Mouse (Mus musculus) limb, embryonic 10.5 days (tissue): Measurements from ENCODE around the gene Spg11. TPM values are rescaled to one million over a fixed set of nuclear protein-coding genes. Genes with fewer than 3 reads are reported as not detected.
"Not testable (repeated sequence)": the region's sequence is repeated elsewhere in the genome, so short reads cannot be mapped to it uniquely, and the experiment has no call there.

Experiments
- DNase-seq: peaks from one replicate; pipeline ENCODE4 v3.0.0-alpha.2; 2017; ENCODE audit warnings: low spot score
- H3K27ac ChIP-seq: fragments of 300-500 bp; sonication (generic); 2 replicates; pipeline ENCODE4 v1.5.1; 2016; ENCODE audit warnings: mild to moderate bottlenecking
- H3K27me3 ChIP-seq: fragments of 300-500 bp; sonication (generic); 2 replicates; pipeline ENCODE4 v1.6.1; 2016; ENCODE audit warnings: low read depth, mild to moderate bottlenecking; ENCODE audit not compliant: poor library complexity, severe bottlenecking
- H3K36me3 ChIP-seq: fragments of 300-500 bp; sonication (generic); 2 replicates; pipeline ENCODE4 v1.6.1; 2016; ENCODE audit warnings: mild to moderate bottlenecking, moderate library complexity
- H3K4me1 ChIP-seq: fragments of 300-500 bp; sonication (generic); 2 replicates; pipeline ENCODE4 v1.6.1; 2016
- H3K4me3 ChIP-seq: fragments of 300-500 bp; sonication (generic); 2 replicates; pipeline ENCODE4 v1.5.1; 2016; ENCODE audit warnings: mild to moderate bottlenecking, moderate library complexity
- H3K9me3 ChIP-seq: fragments of 300-500 bp; sonication (generic); replicated peaks from 2 replicates; pipeline ENCODE4 v1.6.1; 2016; ENCODE audit warnings: mild to moderate bottlenecking
- WGBS: fragments of 180-500 bp; shearing (Covaris S2); methylation state at CpG from one replicate; pipeline ENCODE4 v1.1.7; 2016; 5-methylcytosine and 5-hydroxymethylcytosine counted together
- polyA plus RNA-seq: library from polyadenylated mRNA; unstranded; fragments of >200 nt; fragmentation: Nextera tagmentation; extraction: Ambion mirVana; gene quantifications from 2 replicates; pipeline ENCODE4 v1.2.1, GENCODE M21; 2016

The Spg11 gene
- polyA plus RNA-seq, 1 experiment from 2014 or later = 12.1 TPM

GRCm38 (mm10) chr2:122137839-122138465 lies 19.8 kb upstream of the Spg11 start:
- Histone ChIP-seq H3K9me3 (no peaks in the 10 kb centered on the region), H3K4me3 (no peak overlapping the region), H3K4me1 (no peaks in the 10 kb centered on the region), H3K36me3 (no peaks in the 10 kb centered on the region), H3K27me3 (no peaks in the 10 kb centered on the region), H3K27ac (no peak overlapping the region)
- WGBS = 66% methylated on average over 5 of the region's 5 CpGs
- no peak for DNase-seq

- H3K4me3 ChIP-seq = no peak overlapping the region
- no peak for DNase-seq
- H3K9me3 ChIP-seq = no peaks in the 10 kb centered on the region
- H3K27me3 ChIP-seq = no peaks in the 10 kb centered on the region
- H3K4me1 ChIP-seq = no peaks in the 10 kb centered on the region
- H3K27ac ChIP-seq = no peak overlapping the region
- H3K36me3 ChIP-seq = no peaks in the 10 kb centered on the region
- WGBS = 81% methylated on average over 2 of the region's 2 CpGs
Observed at GRCm38 (mm10) chr2:122132618-122133017, 14.4 kb upstream of the Spg11 start.

GRCm38 (mm10) chr2:122132078-122132477 lies 13.9 kb upstream of the Spg11 start:
- 88% methylated on average over 2 of the region's 2 CpGs for WGBS
- H3K4me3 ChIP-seq = no peak overlapping the region

GRCm38 (mm10) chr2:122127635-122128034 lies 9.4 kb upstream of the Spg11 start:
- no peaks in the 10 kb centered on the region for H3K27me3 ChIP-seq
- no peaks in the 10 kb centered on the region for H3K36me3 ChIP-seq
- no peaks in the 10 kb centered on the region for H3K9me3 ChIP-seq
- no peak overlapping the region for H3K27ac ChIP-seq
- H3K4me1 ChIP-seq = no peaks in the 10 kb centered on the region
- DNase-seq = no peak
- no peak overlapping the region for H3K4me3 ChIP-seq
- WGBS = 94% methylated on average over 4 of the region's 4 CpGs

More at GRCm38 (mm10) chr2:122132078-122132477, 13.9 kb upstream of the Spg11 start:
- no peaks in the 10 kb centered on the region for H3K4me1 ChIP-seq
- no peaks in the 10 kb centered on the region for H3K36me3 ChIP-seq
- no peak overlapping the region for H3K27ac ChIP-seq
- H3K27me3 ChIP-seq = no peaks in the 10 kb centered on the region
- no peak for DNase-seq
- H3K9me3 ChIP-seq = no peaks in the 10 kb centered on the region

GRCm38 (mm10) chr2:122126765-122127347 lies 8.7 kb upstream of the Spg11 start:
- 63% methylated on average over 5 of the region's 5 CpGs for WGBS
- no peaks in the 10 kb centered on the region for H3K9me3 ChIP-seq
- H3K4me1 ChIP-seq = no peaks in the 10 kb centered on the region
- H3K36me3 ChIP-seq = no peaks in the 10 kb centered on the region
- no peak overlapping the region for H3K4me3 ChIP-seq
- H3K27me3 ChIP-seq = no peaks in the 10 kb centered on the region
- H3K27ac ChIP-seq = no peak overlapping the region
- no peak for DNase-seq

- 47% methylated on average over 12 of the region's 12 CpGs for WGBS
- H3K36me3 ChIP-seq = no peaks in the 10 kb centered on the region
- no peak overlapping the region for H3K27ac ChIP-seq
- H3K4me1 ChIP-seq = no peaks in the 10 kb centered on the region
- H3K27me3 ChIP-seq = no peaks in the 10 kb centered on the region
- DNase-seq = no peak
- H3K4me3 ChIP-seq = no peak overlapping the region
- no peaks in the 10 kb centered on the region for H3K9me3 ChIP-seq
Observed at GRCm38 (mm10) chr2:122125680-122126572, 7.7 kb upstream of the Spg11 start.

GRCm38 (mm10) chr2:122116888-122117287 lies 1.3 kb downstream of the Spg11 start:
- peak overlapping the region; percentile 71; the same call in 1 of the 2 replicates for H3K4me3 ChIP-seq

GRCm38 (mm10) chr2:122109714-122110113 lies 8.5 kb downstream of the Spg11 start:
- peaks cover 67% of the 10 kb centered on the region for H3K36me3 ChIP-seq
- H3K27ac ChIP-seq = no peak overlapping the region
- no peak overlapping the region for H3K4me3 ChIP-seq
- no peak for DNase-seq
- H3K27me3 ChIP-seq = no peaks in the 10 kb centered on the region
- WGBS = 93% methylated on average over 4 of the region's 4 CpGs
- no peaks in the 10 kb centered on the region for H3K4me1 ChIP-seq
- H3K9me3 ChIP-seq = no peaks in the 10 kb centered on the region

More at GRCm38 (mm10) chr2:122116888-122117287, 1.3 kb downstream of the Spg11 start:
- no peaks in the 10 kb centered on the region for H3K9me3 ChIP-seq
- peaks cover 22% of the 10 kb centered on the region for H3K36me3 ChIP-seq
- no peak for DNase-seq
- H3K4me1 ChIP-seq = peaks cover 14% of the 10 kb centered on the region
- 88% methylated on average over 2 of the region's 2 CpGs for WGBS
- no peak overlapping the region; the same call in 1 of the 2 replicates for H3K27ac ChIP-seq
- H3K27me3 ChIP-seq = no peaks in the 10 kb centered on the region

GRCm38 (mm10) chr2:122108101-122108500 lies 10.1 kb downstream of the Spg11 start:
- H3K4me1 ChIP-seq = no peaks in the 10 kb centered on the region
- no peak overlapping the region for H3K4me3 ChIP-seq
- H3K27me3 ChIP-seq = no peaks in the 10 kb centered on the region
- no peak for DNase-seq
- H3K9me3 ChIP-seq = no peaks in the 10 kb centered on the region
- 87% methylated on average over 14 of the region's 14 CpGs for WGBS
- H3K27ac ChIP-seq = no peak overlapping the region
- H3K36me3 ChIP-seq = peaks cover 63% of the 10 kb centered on the region

- Histone ChIP-seq H3K36me3 (peaks cover 85% of the 10 kb centered on the region), H3K4me1 (no peaks in the 10 kb centered on the region), H3K27ac (no peak overlapping the region), H3K27me3 (no peaks in the 10 kb centered on the region), H3K9me3 (no peaks in the 10 kb centered on the region), H3K4me3 (no peak overlapping the region)
- no peak for DNase-seq
Observed at GRCm38 (mm10) chr2:122102070-122102469, 16.1 kb downstream of the Spg11 start.

GRCm38 (mm10) chr2:122097686-122098085 lies 20.5 kb downstream of the Spg11 start:
- H3K4me3 ChIP-seq, H3K9me3 ChIP-seq, DNase-seq, H3K27me3 ChIP-seq, H3K27ac ChIP-seq, H3K4me1 ChIP-seq: not testable (repeated sequence)
- WGBS = 81% methylated on average over 5 of the region's 5 CpGs
- peaks cover 85% of the 10 kb centered on the region for H3K36me3 ChIP-seq

GRCm38 (mm10) chr2:122093844-122094243 lies 24.3 kb downstream of the Spg11 start:
- H3K27ac ChIP-seq = no peak overlapping the region
- WGBS = 92% methylated on average over 4 of the region's 4 CpGs
- H3K9me3 ChIP-seq = no peaks in the 10 kb centered on the region
- H3K27me3 ChIP-seq = no peaks in the 10 kb centered on the region
- no peak overlapping the region for H3K4me3 ChIP-seq
- no peak for DNase-seq
- H3K4me1 ChIP-seq = no peaks in the 10 kb centered on the region
- H3K36me3 ChIP-seq = peaks cover 87% of the 10 kb centered on the region

GRCm38 (mm10) chr2:122086446-122086845 lies 31.7 kb downstream of the Spg11 start:
- H3K27me3 ChIP-seq = no peaks in the 10 kb centered on the region
- 86% methylated on average over 4 of the region's 4 CpGs for WGBS
- no peak overlapping the region for H3K4me3 ChIP-seq
- H3K4me1 ChIP-seq = peaks cover 9% of the 10 kb centered on the region; the same call in 1 of the 2 replicates
- no peaks in the 10 kb centered on the region for H3K9me3 ChIP-seq
- DNase-seq = no peak
- H3K36me3 ChIP-seq = peaks cover 77% of the 10 kb centered on the region
- no peak overlapping the region for H3K27ac ChIP-seq
